Mouse (Mus musculus) stomach, embryonic 15.5 days (tissue): ENCODE measurements at regions not wholly inside any gene's neighbourhood (a gene's known extent, or its start where the extent isn't known, plus 50 kb on each side); places are given as distances from the start of the nearest gene placed in this dataset.

ENCODE experiments used
- ATAC-seq: fragments of 200-750 bp; cut with Nextera tagmentation; 2 replicates; pipeline ENCODE4 v1.8.0; 2017; ENCODE audit warnings: low read depth, moderate number of reproducible peaks, moderate TSS enrichment; ENCODE audit not compliant: insufficient read depth, low FRiP score
- H3K27ac ChIP-seq: fragments of 300-500 bp; sonication (generic); 2 replicates; pipeline ENCODE4 v1.5.1; 2015; ENCODE audit warnings: mild to moderate bottlenecking, inconsistent platforms
- H3K27me3 ChIP-seq: fragments of 300-500 bp; sonication (generic); replicated peaks from 2 replicates; pipeline ENCODE4 v1.6.1; 2015; ENCODE audit warnings: inconsistent platforms
- H3K36me3 ChIP-seq: fragments of 300-500 bp; sonication (generic); 2 replicates; pipeline ENCODE4 v1.6.1; 2015; ENCODE audit warnings: inconsistent platforms
- H3K4me1 ChIP-seq: fragments of 300-500 bp; sonication (generic); 2 replicates; pipeline ENCODE4 v1.6.1; 2015; ENCODE audit warnings: inconsistent platforms
- H3K4me2 ChIP-seq: fragments of 300-500 bp; sonication (generic); 2 replicates; pipeline ENCODE4 v1.6.1; 2015; ENCODE audit warnings: mild to moderate bottlenecking, inconsistent platforms
- H3K4me3 ChIP-seq: fragments of 300-500 bp; sonication (generic); replicated peaks from 2 replicates; pipeline ENCODE4 v1.5.1; 2015; ENCODE audit warnings: inconsistent platforms
- H3K9ac ChIP-seq: fragments of 300-500 bp; sonication (generic); 2 replicates; pipeline ENCODE4 v1.6.1; 2015; ENCODE audit warnings: inconsistent platforms
- H3K9me3 ChIP-seq: fragments of 300-500 bp; sonication (generic); 2 replicates; pipeline ENCODE4 v1.6.1; 2016; ENCODE audit warnings: inconsistent platforms
- WGBS: fragments of 180-500 bp; shearing (Covaris S2); methylation state at CpG from one replicate; pipeline ENCODE4 v1.1.7; 2015; 5-methylcytosine and 5-hydroxymethylcytosine counted together

DNA sequence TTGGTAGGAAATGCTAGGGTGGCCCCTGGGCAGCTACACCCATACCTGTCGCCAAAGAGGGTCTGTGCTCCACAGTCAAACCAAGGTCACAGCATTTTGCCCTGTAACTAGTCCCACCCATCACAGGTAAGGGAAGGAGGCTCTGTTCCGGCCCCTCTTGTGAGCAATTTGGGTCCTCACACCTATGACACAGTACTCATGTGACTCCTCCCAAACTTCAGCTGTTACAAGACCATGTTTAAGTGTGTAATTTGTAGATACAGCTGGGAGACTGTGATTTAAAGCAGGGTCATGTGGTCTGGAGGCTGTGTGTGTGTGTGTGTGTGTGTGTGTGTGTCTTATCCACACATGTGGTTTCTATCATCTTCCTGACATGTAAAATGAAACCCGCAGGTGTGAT is 306.3 kb upstream of the Atp5g3 start:
- H3K9me3 ChIP-seq: no peaks in the 10 kb centered on the region
- ATAC-seq: no peak
- H3K36me3 ChIP-seq: no peaks in the 10 kb centered on the region
- H3K9ac ChIP-seq: no peak overlapping the region
- WGBS: 78% methylated on average over 3 of the region's 3 CpGs
- no peaks in the 10 kb centered on the region for H3K4me1 ChIP-seq
- no peaks in the 10 kb centered on the region for H3K27me3 ChIP-seq
- H3K4me3 ChIP-seq: no peak overlapping the region
- no peak overlapping the region for H3K27ac ChIP-seq
- no peak overlapping the region for H3K4me2 ChIP-seq

DNA sequence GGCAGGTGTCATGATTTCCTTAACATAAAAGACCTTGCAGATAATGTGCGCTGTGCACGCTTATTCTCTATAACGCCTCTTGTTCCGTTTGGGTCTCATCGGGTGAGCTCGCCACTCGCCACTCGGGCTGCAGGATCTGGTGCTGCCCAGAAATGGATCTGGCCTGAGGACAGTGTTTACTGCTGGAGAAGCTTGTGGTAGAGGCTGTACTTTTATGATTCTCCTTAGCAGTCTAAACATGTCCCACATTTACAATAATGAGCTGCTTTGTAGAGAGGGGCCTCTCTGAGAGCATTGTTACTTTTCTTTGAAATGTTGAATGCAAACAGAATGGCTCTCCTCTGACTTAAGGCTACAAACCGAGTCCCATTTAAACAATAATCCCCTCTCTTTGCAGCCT is 299.1 kb upstream of the Atp5g3 start:
- Histone ChIP-seq H3K27me3 (no peaks in the 10 kb centered on the region), H3K4me3 (no peak overlapping the region), H3K27ac (no peak overlapping the region), H3K9me3 (no peaks in the 10 kb centered on the region), H3K4me1 (no peaks in the 10 kb centered on the region), H3K4me2 (no peak overlapping the region), H3K9ac (no peak overlapping the region), H3K36me3 (no peaks in the 10 kb centered on the region)
- 73% methylated on average over 9 of the region's 9 CpGs for WGBS
- no peak for ATAC-seq

DNA sequence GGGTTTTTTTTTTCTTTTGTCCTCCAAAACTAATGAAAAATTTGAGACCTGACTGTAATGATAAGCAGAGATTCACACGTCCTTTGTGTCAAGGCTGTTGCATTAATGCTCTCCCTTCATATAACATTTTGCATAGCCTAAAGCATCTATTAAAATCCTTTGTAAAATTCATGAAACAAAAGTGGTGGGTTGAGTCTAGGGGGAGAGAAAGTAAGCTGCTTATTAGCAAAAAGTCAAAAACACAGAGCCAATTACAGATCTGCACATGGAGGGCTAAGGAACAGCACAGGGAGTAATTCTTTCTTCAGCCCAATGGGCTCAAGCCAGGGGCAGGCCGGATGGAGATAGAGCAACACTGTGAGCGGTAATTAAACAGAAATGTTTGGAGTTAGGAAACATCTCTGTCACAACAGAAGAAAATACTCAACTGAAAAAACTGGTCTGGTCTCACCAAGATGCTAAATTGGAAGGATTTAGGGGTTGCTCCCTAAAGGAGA is 298.3 kb upstream of the Atp5g3 start:
- Histone ChIP-seq H3K4me2 (no peak overlapping the region), H3K9ac (no peak overlapping the region), H3K27ac (no peak overlapping the region), H3K27me3 (no peaks in the 10 kb centered on the region), H3K9me3 (no peaks in the 10 kb centered on the region), H3K4me1 (no peaks in the 10 kb centered on the region), H3K36me3 (no peaks in the 10 kb centered on the region), H3K4me3 (no peak overlapping the region)
- no peak for ATAC-seq
- 69% methylated on average over 3 of the region's 3 CpGs for WGBS

GRCm38 (mm10) chr2:74207440-74207839 is 296.3 kb upstream of the Atp5g3 start:
- ATAC-seq: no peak
- Histone ChIP-seq H3K9me3 (no peaks in the 10 kb centered on the region), H3K4me1 (no peaks in the 10 kb centered on the region), H3K4me3 (no peak overlapping the region), H3K27ac (no peak overlapping the region), H3K27me3 (no peaks in the 10 kb centered on the region), H3K4me2 (no peak overlapping the region), H3K9ac (no peak overlapping the region), H3K36me3 (no peaks in the 10 kb centered on the region)
- WGBS: 61% methylated on average over 10 of the region's 10 CpGs

DNA sequence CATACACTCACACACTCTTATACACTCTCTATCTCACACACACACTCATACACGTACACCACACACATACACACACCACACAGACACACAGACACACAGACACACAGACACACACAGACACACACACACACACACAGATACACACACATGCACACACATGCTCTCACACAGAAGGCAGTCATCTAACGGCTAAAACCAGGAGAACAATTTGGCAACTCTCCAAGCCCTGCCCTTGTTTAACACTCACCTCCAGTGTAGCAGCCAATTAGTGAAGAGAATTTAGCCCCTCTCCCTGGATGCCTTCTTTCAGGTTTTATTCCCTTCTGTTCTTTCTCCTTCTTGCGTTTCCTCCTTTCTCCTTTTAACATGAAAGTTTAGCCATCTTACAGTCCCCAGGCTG is 291.6 kb upstream of the Atp5g3 start:
- Histone ChIP-seq H3K4me1 (no peaks in the 10 kb centered on the region), H3K4me3 (no peak overlapping the region), H3K9me3 (no peaks in the 10 kb centered on the region), H3K27ac (no peak overlapping the region), H3K4me2 (no peak overlapping the region), H3K9ac (no peak overlapping the region), H3K36me3 (no peaks in the 10 kb centered on the region), H3K27me3 (no peaks in the 10 kb centered on the region)
- no peak for ATAC-seq
- WGBS: 55% methylated on average over 3 of the region's 3 CpGs

DNA sequence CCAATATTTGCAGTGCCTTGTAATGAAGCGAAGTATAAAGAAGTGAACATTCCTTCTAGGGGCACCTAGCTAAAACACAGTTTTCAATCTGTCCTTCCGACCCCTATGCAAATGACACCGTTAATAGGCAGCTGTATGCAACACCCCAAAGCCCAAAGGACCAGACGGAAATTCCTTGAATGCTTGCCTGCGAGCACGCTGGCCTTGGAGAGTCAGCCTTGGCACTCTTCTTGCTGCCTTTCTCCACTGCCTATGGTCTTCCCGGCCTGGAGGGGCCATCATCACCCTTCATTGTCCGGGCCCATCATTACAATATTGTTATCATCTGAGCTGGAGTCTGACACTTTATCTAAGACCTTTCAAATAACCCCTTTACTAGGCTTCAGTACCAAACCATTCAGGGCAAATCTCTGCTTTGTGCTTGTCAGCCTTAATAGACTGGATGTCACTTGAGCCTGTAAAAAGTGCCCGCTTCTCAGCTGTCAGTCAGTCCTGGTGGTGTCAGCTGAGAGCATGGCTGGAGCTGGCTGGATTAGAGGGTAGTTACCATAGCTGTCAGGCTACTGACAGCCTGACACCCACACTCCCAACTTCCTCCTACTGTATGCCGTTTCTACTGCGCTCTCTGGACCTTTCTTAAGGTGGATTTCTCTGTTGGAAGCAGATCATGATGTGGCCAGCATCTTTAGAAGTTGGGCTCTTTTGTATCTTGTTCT is 290.6 kb upstream of the Atp5g3 start:
- H3K4me3 ChIP-seq: no peak overlapping the region
- no peaks in the 10 kb centered on the region for H3K27me3 ChIP-seq
- no peaks in the 10 kb centered on the region for H3K4me1 ChIP-seq
- no peak overlapping the region for H3K4me2 ChIP-seq
- H3K27ac ChIP-seq: no peak overlapping the region
- no peak for ATAC-seq
- H3K9ac ChIP-seq: no peak overlapping the region
- 58% methylated on average over 11 of the region's 11 CpGs for WGBS
- H3K36me3 ChIP-seq: no peaks in the 10 kb centered on the region
- H3K9me3 ChIP-seq: no peaks in the 10 kb centered on the region

DNA sequence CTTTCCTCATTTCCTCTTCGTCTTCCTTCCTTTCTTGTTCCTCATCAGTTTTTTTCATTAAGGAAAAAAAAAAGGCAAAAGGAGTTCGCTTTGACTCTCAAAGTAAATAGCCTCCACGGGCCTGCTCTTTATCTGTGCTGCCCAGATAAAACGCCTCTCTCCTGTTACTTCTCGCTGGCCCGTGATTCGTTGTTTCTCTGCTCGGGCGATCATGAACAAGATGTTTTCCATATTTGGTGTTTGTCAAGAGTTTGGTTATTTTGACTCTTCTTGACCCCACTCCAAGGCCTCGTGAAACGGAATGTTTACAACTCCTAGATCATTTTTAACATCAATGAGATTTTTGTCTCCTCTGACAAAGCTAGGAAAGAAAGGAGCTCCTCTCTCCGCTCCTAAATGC is 288.4 kb upstream of the Atp5g3 start:
- 9% methylated on average over 12 of the region's 12 CpGs for WGBS
- Histone ChIP-seq H3K4me3 (no peak overlapping the region), H3K4me2 (no peak overlapping the region), H3K9ac (no peak overlapping the region), H3K36me3 (no peaks in the 10 kb centered on the region), H3K27me3 (no peaks in the 10 kb centered on the region), H3K4me1 (no peaks in the 10 kb centered on the region), H3K27ac (no peak overlapping the region), H3K9me3 (no peaks in the 10 kb centered on the region)
- ATAC-seq: no peak

GRCm38 (mm10) chr2:74187963-74188790 is 277.1 kb upstream of the Atp5g3 start:
- H3K27ac ChIP-seq: no peak overlapping the region

GRCm38 (mm10) chr2:74178106-74178505 is 267.0 kb upstream of the Atp5g3 start:
- ATAC-seq: no peak
- WGBS: 42% methylated on average over 1 of the region's 1 CpGs
- no peaks in the 10 kb centered on the region for H3K9me3 ChIP-seq

More at GRCm38 (mm10) chr2:74187963-74188790, 277.1 kb upstream of the Atp5g3 start:
- Histone ChIP-seq H3K27me3 (no peaks in the 10 kb centered on the region), H3K4me3 (no peak overlapping the region), H3K36me3 (no peaks in the 10 kb centered on the region), H3K4me2 (no peak overlapping the region), H3K9ac (no peak overlapping the region), H3K4me1 (no peaks in the 10 kb centered on the region), H3K9me3 (no peaks in the 10 kb centered on the region)
- no peak for ATAC-seq
- 26% methylated on average over 8 of the region's 8 CpGs for WGBS

DNA sequence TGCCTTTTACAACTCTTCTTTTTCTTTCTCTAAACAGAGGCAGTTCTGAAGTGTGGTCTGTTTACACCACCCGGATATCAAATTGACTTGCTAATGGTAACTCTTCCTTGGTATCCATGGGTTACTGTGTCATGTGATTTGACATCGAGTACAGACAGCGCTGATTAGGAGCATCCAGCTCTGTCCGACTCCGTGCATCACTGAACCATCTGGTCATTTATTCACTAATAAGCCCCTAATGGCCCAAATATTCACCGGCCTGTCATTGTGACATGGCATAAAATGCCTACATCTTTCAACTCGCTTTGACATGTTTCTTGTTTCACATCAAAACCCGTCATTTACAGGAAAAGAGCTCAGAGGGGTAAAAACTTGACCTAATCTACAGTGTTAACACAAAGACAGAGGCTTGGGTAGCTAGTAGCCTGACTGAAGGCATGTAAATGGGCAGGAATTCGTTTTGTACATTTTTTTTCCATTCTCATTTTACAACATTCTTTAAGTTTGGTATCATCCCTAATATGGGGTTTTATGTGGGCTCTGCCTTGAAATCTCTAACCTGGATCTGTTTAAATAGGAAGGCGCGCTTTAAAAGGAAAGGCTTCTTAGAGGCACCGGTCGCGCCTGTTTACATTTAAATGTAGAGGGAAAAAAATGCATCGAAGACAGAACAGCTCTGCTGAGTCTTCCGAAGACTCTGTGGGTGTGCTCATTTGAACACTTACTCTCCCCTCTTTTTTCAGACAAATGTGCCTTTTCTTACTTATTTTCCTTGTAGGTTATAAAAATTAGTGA is 257.8 kb upstream of the Atp5g3 start:
- Histone ChIP-seq H3K4me1 (no peaks in the 10 kb centered on the region), H3K9me3 (no peaks in the 10 kb centered on the region), H3K4me2 (no peak overlapping the region), H3K27ac (no peak overlapping the region), H3K27me3 (no peaks in the 10 kb centered on the region), H3K9ac (no peak overlapping the region), H3K36me3 (no peaks in the 10 kb centered on the region), H3K4me3 (no peak overlapping the region)
- WGBS: 33% methylated on average over 16 of the region's 16 CpGs
- ATAC-seq: no peak

More at GRCm38 (mm10) chr2:74178106-74178505, 267.0 kb upstream of the Atp5g3 start:
- Histone ChIP-seq H3K9ac (no peak overlapping the region), H3K27me3 (no peaks in the 10 kb centered on the region), H3K4me2 (no peak overlapping the region), H3K4me1 (no peaks in the 10 kb centered on the region), H3K36me3 (no peaks in the 10 kb centered on the region), H3K27ac (no peak overlapping the region), H3K4me3 (no peak overlapping the region)

- H3K4me2 ChIP-seq: no peak overlapping the region
- no peak overlapping the region for H3K27ac ChIP-seq
- H3K9me3 ChIP-seq: no peaks in the 10 kb centered on the region
- no peak overlapping the region for H3K4me3 ChIP-seq
- H3K9ac ChIP-seq: no peak overlapping the region
- H3K4me1 ChIP-seq: no peaks in the 10 kb centered on the region
- ATAC-seq: no peak
- no peaks in the 10 kb centered on the region for H3K27me3 ChIP-seq
- WGBS: 82% methylated on average over 17 of the region's 17 CpGs
- no peaks in the 10 kb centered on the region for H3K36me3 ChIP-seq
Measured at GRCm38 (mm10) chr2:74168307-74168706, 257.2 kb upstream of the Atp5g3 start.

DNA sequence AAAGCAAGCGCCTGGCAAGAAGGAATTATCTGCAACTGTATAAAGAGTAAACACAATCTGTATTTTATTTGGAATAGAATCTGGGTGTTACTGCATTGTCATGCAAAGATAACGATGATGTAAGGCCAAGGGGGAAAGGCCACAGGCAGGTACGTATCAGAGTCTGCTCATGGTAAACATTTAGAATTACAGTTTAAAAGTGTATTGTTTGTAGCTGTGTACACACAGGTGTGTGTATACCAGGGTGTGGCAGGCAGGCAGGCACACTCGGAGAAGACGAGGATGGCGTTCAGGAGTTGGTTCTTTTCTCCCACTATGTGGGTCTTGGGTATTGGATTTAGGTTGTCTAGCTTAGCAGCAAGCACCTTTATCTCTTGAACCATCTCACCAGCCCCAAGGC is 242.9 kb upstream of the Atp5g3 start:
- Histone ChIP-seq H3K4me2 (no peak overlapping the region), H3K4me3 (no peak overlapping the region), H3K27me3 (no peaks in the 10 kb centered on the region), H3K27ac (no peak overlapping the region), H3K4me1 (peaks cover 7% of the 10 kb centered on the region; the same call in 1 of the 2 replicates), H3K9me3 (no peaks in the 10 kb centered on the region), H3K36me3 (no peaks in the 10 kb centered on the region), H3K9ac (no peak overlapping the region)
- no peak for ATAC-seq
- 57% methylated on average over 6 of the region's 6 CpGs for WGBS
